Mouse (Mus musculus) lung, adult 2 months (tissue): ENCODE data around the gene Trub2.

Experiments
- CTCF ChIP-seq: fragments of 200-500 bp; IDR thresholded peaks from 2 replicates; pipeline ENCODE4 v1.5.1; 2011; ENCODE audit warnings: mild to moderate bottlenecking, low read length, control low read depth; ENCODE audit not compliant: insufficient read depth
- POLR2A ChIP-seq: fragments of 200-500 bp; IDR thresholded peaks from 2 replicates; pipeline ENCODE4 v1.6.1; 2011; ENCODE audit warnings: low read depth, mild to moderate bottlenecking, control low read depth, low read length, borderline replicate concordance; ENCODE audit errors: extremely low read depth

- TF ChIP-seq CTCF (no peak), POLR2A (no peak)
Measured at GRCm38 (mm10) chr2:29729500-29729899, 58.8 kb downstream of the Trub2 start.
